Mouse (Mus musculus): ENCODE measurements around the gene Sgf29. TPM values are rescaled to one million over a fixed set of nuclear protein-coding genes. Genes with fewer than 3 reads are reported as not detected.
A peak's percentile ranks its signal among the peaks of the same experiment; 100 is the strongest.

Sgf29 gene
- 10 to 100 TPM; 21.6 to 23.4 TPM for total RNA-seq (2021)
- 23.7 and 25.5 TPM in 2 replicates for polyA plus RNA-seq (2012; rRNA removed)
- long read RNA-seq, transcript Sgf29-201 (10 exons, 1,312 nt), result major isoform, 8 of 13 reads
- long read RNA-seq, partial matches to known transcripts, result 3 of 13 reads
- long read RNA-seq, other reads (novel, unspliced or antisense), result 2 of 13 reads

DNA sequence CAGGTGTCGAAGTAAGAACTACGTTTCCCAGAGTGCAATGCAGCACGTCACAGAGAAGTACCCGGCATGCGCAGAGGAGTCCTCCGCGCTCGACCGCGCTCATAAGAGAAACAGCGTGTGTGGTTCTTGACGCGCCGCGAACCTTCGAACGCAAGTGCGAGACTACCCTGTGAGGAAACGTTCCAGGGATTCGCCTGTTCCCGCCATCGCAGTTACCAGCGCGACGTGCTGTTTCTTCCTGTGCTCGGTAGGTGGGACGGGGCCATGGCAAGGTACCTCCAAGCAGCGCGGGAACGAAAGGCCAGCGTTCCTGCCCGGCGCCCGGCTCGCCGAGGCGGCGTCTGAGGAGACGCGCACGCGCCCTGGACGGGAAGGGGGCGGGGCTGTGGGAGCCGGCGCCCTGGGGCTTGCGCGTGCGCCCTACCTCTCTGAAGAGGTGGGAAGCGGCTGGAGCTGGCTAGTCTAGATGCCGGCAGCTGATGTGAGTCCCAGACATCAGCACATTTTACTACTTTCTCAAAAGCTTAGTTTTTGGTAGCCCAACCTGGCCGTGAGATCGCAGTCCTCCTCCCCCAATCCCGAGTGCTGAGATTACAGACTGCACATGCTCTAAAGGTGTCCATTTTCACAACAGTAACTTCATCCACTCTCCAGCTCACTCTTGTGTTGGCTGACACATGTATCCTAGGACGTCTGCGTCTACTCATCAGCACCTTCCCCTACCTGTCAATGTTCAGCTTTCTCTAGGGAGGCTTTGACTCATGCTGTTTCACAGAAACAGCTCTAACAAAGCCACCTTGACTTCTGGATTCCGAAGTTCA is at the start of gene Sgf29:
Gene Sgf29 (plus strand): TSS at position 79 of the 821 bp plus-strand sequence.
- under 1% methylated on average over 57 of the region's 57 CpGs for WGBS
- intact Hi-C loops (cut with DNase I), result no loop called here
- no peaks in the 10 kb centered on the region for H3K79me2 ChIP-seq (replicated peaks; ENCODE audit: control insufficient read depth, insufficient read depth, low read length)

DNA sequence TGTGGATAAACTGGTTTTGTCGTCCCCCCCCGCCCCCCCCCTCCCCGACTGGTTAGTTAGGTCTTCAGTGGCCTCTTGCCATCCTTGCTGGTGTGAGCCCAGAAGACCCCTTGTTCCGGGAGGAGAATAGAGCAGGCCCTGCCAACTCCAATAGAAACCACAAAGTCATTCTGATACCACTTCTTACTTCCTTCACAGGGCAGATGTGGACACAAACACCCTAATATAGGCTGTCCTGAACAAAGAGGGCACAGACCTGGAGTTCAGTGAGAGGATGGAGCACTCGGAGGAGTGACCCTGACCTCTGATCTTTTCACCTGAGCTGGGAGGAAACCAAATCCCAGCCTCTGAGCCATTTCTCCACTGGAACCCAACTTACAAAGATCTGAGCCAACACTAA is 47.2 kb upstream of the Sgf29 start:
- no peak for DNase-seq
- intact Hi-C loops (cut with DNase I), result no loop called here
- H3K9ac ChIP-seq (ENCODE audit: low read depth, low read length), result no peak overlapping the region
- no peaks in the 10 kb centered on the region for H3K27me3 ChIP-seq (ENCODE audit: control insufficient read depth, insufficient read depth, low read length)
- H3K4me3 ChIP-seq, result no peak overlapping the region
- WGBS, result 34% methylated on average over 5 of the region's 5 CpGs
- TF ChIP-seq CTCF (IDR thresholded peaks at IDR 0.05) (no peak), POLR2A (IDR thresholded peaks at IDR 0.05; ENCODE audit: insufficient read depth, low read depth, low read length) (no peak), EP300 (IDR thresholded peaks at IDR 0.05; ENCODE audit: insufficient read depth, low read depth, low read length) (no peak)
- no peaks in the 10 kb centered on the region for H3K36me3 ChIP-seq (ENCODE audit: control insufficient read depth, insufficient read depth, low read length)
- no peak overlapping the region for H3K27ac ChIP-seq
- no peaks in the 10 kb centered on the region for H3K79me2 ChIP-seq (replicated peaks; ENCODE audit: control insufficient read depth, insufficient read depth, low read length)
- no peaks in the 10 kb centered on the region for H3K4me1 ChIP-seq (ENCODE audit: control insufficient read depth, insufficient read depth, low read length)

More for the DNA sequence above, at the start of gene Sgf29:
- Histone ChIP-seq H3K9ac (ENCODE audit: low read depth, low read length) (peak within 1 kb of the TSS; percentile 72), H3K4me3 (peak within 1 kb of the TSS; percentile 91), H3K27me3 (ENCODE audit: control insufficient read depth, insufficient read depth, low read length) (no peaks in the 10 kb centered on the region), H3K4me1 (ENCODE audit: control insufficient read depth, insufficient read depth, low read length) (peaks cover 10% of the 10 kb centered on the region), H3K36me3 (ENCODE audit: control insufficient read depth, insufficient read depth, low read length) (no peaks in the 10 kb centered on the region; the same call in 1 of the 2 replicates), H3K27ac (peak within 1 kb of the TSS; percentile 89)
- peak; percentile 99 for TF ChIP-seq POLR2A (IDR thresholded peaks at IDR 0.05; ENCODE audit: insufficient read depth, low read depth, low read length)
- TF ChIP-seq EP300 (IDR thresholded peaks at IDR 0.05; ENCODE audit: insufficient read depth, low read depth, low read length), result peak; percentile 56
- TF ChIP-seq CTCF (IDR thresholded peaks at IDR 0.05), result peak; percentile 21; the same call in 1 of the 2 replicates
- DNase-seq, result peak; percentile 97

DNA sequence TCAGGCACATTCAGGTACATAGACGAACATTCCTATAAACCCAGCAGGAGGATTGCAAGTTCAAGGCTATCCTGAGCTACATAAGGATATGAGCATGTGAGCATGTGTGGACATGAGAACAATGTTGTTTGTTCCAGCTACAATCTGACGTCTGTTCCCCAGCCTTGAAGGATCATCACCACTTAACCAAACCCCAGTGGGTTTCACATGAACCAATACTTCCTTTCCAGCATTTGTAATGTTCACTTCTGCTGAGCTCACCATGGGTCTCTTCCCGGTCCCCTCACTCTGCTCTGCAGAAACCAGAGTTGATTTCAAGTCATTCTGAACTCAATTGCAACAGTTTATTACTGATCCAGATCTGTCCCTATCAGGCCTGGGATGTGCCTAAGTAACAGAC is 46.5 kb upstream of the Sgf29 start:
- DNase-seq, result no peak
- TF ChIP-seq POLR2A (IDR thresholded peaks at IDR 0.05; ENCODE audit: insufficient read depth, low read depth, low read length), result no peak
- TF ChIP-seq CTCF (IDR thresholded peaks at IDR 0.05), result no peak
- TF ChIP-seq EP300 (IDR thresholded peaks at IDR 0.05; ENCODE audit: insufficient read depth, low read depth, low read length), result no peak
- 66% methylated on average over 3 of the region's 3 CpGs for WGBS
- H3K27ac ChIP-seq, result no peak overlapping the region
- no peaks in the 10 kb centered on the region for H3K36me3 ChIP-seq (ENCODE audit: control insufficient read depth, insufficient read depth, low read length)
- H3K9ac ChIP-seq (ENCODE audit: low read depth, low read length), result no peak overlapping the region
- intact Hi-C loops (cut with DNase I), result no loop called here
- H3K79me2 ChIP-seq (replicated peaks; ENCODE audit: control insufficient read depth, insufficient read depth, low read length), result no peaks in the 10 kb centered on the region
- H3K4me1 ChIP-seq (ENCODE audit: control insufficient read depth, insufficient read depth, low read length), result peaks cover 2% of the 10 kb centered on the region; the same call in 1 of the 2 replicates
- no peaks in the 10 kb centered on the region for H3K27me3 ChIP-seq (ENCODE audit: control insufficient read depth, insufficient read depth, low read length)
- no peak overlapping the region for H3K4me3 ChIP-seq

DNA sequence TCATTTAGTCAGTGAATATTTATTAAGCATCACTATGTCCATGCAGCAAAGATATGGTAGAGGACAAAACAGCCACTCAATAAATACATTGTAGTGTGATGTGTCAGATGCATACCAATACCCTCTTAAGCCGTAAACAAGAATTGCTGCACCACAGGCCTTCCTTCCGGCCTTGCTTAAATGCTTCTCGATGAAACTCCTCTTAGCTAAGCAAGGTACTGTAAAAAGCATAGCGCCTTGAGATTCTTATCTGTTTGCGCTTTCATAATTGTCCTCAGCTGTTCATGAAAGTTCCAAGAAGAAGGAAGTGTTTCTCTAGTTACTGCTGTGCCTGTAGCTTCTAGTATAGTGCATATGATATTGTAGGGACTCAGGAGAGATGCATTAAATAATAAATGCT is 42.5 kb upstream of the Sgf29 start:
- TF ChIP-seq EP300 (IDR thresholded peaks at IDR 0.05; ENCODE audit: insufficient read depth, low read depth, low read length) (no peak), CTCF (IDR thresholded peaks at IDR 0.05) (no peak), POLR2A (IDR thresholded peaks at IDR 0.05; ENCODE audit: insufficient read depth, low read depth, low read length) (no peak)

DNA sequence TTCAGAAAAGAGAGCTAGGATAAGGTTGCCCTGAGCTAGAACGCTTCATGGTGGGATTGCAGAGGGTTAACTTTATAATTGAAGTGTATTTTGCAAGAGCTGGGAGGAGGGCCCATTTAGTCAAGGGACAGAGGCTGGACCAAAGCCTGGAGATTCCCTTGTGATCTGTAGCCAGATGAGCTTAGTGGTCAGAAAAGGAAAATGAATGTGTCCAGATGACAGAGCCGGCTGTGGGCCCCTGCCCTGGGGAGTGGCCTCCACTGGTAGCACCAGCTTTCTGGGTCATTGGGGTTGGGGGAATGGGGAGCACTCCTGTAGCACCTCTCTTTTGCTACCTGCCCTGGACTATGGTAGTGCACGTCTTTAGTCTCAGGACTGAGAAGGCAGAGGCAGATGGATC is 42.0 kb upstream of the Sgf29 start:
- H3K4me3 ChIP-seq, result no peak overlapping the region
- DNase-seq, result peak; percentile 64 to 75
- H3K27me3 ChIP-seq (ENCODE audit: control insufficient read depth, insufficient read depth, low read length), result no peaks in the 10 kb centered on the region
- H3K9ac ChIP-seq (ENCODE audit: low read depth, low read length), result no peak overlapping the region
- peaks cover 2% of the 10 kb centered on the region; the same call in 1 of the 2 replicates for H3K4me1 ChIP-seq (ENCODE audit: control insufficient read depth, insufficient read depth, low read length)
- intact Hi-C loops (cut with DNase I), result no loop called here
- H3K27ac ChIP-seq, result peak overlapping the region; percentile 23; the same call in 1 of the 2 replicates
- TF ChIP-seq EP300 (IDR thresholded peaks at IDR 0.05; ENCODE audit: insufficient read depth, low read depth, low read length) (no peak), CTCF (IDR thresholded peaks at IDR 0.05) (no peak), POLR2A (IDR thresholded peaks at IDR 0.05; ENCODE audit: insufficient read depth, low read depth, low read length) (no peak)
- WGBS, result 61% methylated on average over 3 of the region's 3 CpGs
- H3K36me3 ChIP-seq (ENCODE audit: control insufficient read depth, insufficient read depth, low read length), result no peaks in the 10 kb centered on the region
- H3K79me2 ChIP-seq (replicated peaks; ENCODE audit: control insufficient read depth, insufficient read depth, low read length), result no peaks in the 10 kb centered on the region

More for the DNA sequence above, 42.5 kb upstream of the Sgf29 start:
- Histone ChIP-seq H3K36me3 (ENCODE audit: control insufficient read depth, insufficient read depth, low read length) (no peaks in the 10 kb centered on the region), H3K4me3 (no peak overlapping the region), H3K27me3 (ENCODE audit: control insufficient read depth, insufficient read depth, low read length) (no peaks in the 10 kb centered on the region), H3K27ac (no peak overlapping the region), H3K79me2 (replicated peaks; ENCODE audit: control insufficient read depth, insufficient read depth, low read length) (no peaks in the 10 kb centered on the region), H3K4me1 (ENCODE audit: control insufficient read depth, insufficient read depth, low read length) (peaks cover 2% of the 10 kb centered on the region; the same call in 1 of the 2 replicates), H3K9ac (ENCODE audit: low read depth, low read length) (no peak overlapping the region)
- no peak for DNase-seq
- 70% methylated on average over 5 of the region's 5 CpGs for WGBS
- intact Hi-C loops (cut with DNase I), result no loop called here

DNA sequence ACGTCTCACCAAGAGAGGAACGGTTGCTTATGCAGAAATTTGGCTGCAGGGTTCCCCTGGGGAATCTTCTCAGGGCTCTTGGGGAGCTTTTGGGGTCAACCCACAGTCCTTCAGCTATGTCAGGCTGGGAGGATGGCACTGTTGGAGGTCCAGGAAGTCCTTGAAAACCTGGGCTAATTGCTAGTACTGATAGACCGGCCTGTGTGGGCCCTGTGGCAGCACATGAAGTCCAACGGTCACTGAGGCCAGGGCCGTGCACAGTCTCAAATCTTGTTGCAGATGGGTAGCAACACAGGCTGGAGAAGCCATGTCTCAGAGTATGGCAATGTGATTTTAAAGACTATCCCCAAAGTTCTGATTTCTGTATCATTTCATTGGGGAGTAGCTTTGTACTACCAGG is 41.3 kb upstream of the Sgf29 start:
- H3K27me3 ChIP-seq (ENCODE audit: control insufficient read depth, insufficient read depth, low read length), result no peaks in the 10 kb centered on the region
- TF ChIP-seq POLR2A (IDR thresholded peaks at IDR 0.05; ENCODE audit: insufficient read depth, low read depth, low read length) (no peak), CTCF (IDR thresholded peaks at IDR 0.05) (no peak), EP300 (IDR thresholded peaks at IDR 0.05; ENCODE audit: insufficient read depth, low read depth, low read length) (no peak)
- 80% methylated on average over 5 of the region's 5 CpGs for WGBS

More for the DNA sequence above, 41.3 kb upstream of the Sgf29 start:
- Histone ChIP-seq H3K4me1 (ENCODE audit: control insufficient read depth, insufficient read depth, low read length) (peaks cover 2% of the 10 kb centered on the region; the same call in 1 of the 2 replicates), H3K36me3 (ENCODE audit: control insufficient read depth, insufficient read depth, low read length) (no peaks in the 10 kb centered on the region), H3K27ac (no peak overlapping the region; the same call in 1 of the 2 replicates), H3K4me3 (no peak overlapping the region), H3K9ac (ENCODE audit: low read depth, low read length) (no peak overlapping the region), H3K79me2 (replicated peaks; ENCODE audit: control insufficient read depth, insufficient read depth, low read length) (no peaks in the 10 kb centered on the region)
- intact Hi-C loops (cut with DNase I), result no loop called here
- DNase-seq, result no peak
